Mouse (Mus musculus) forebrain, embryonic 13.5 days (tissue): Measurements from ENCODE around the gene Smim5. TPM values are rescaled to one million over a fixed set of nuclear protein-coding genes. Genes with fewer than 3 reads are reported as not detected.

Experiments used
- ATAC-seq: fragments of 200-750 bp; cut with Nextera tagmentation; 2 replicates; pipeline ENCODE4 v1.8.0; 2017
- H3K27ac ChIP-seq: fragments of 300-500 bp; sonication (generic); 2 replicates; pipeline ENCODE4 v1.5.1; 2015; ENCODE audit warnings: inconsistent platforms, mild to moderate bottlenecking, moderate library complexity
- H3K27me3 ChIP-seq: fragments of 300-500 bp; sonication (generic); 2 replicates; pipeline ENCODE4 v1.6.1; 2015; ENCODE audit warnings: mild to moderate bottlenecking, inconsistent platforms
- H3K36me3 ChIP-seq: fragments of 300-500 bp; sonication (generic); 2 replicates; pipeline ENCODE4 v1.6.1; 2015; ENCODE audit warnings: mild to moderate bottlenecking, inconsistent platforms; ENCODE audit not compliant: poor library complexity, severe bottlenecking
- H3K4me1 ChIP-seq: fragments of 300-500 bp; sonication (generic); 2 replicates; pipeline ENCODE4 v1.6.1; 2015; ENCODE audit warnings: inconsistent platforms
- H3K4me2 ChIP-seq: fragments of 300-500 bp; sonication (generic); 2 replicates; pipeline ENCODE4 v1.6.1; 2015; ENCODE audit warnings: inconsistent platforms, mild to moderate bottlenecking, moderate library complexity
- H3K4me3 ChIP-seq: fragments of 300-500 bp; sonication (generic); 2 replicates; pipeline ENCODE4 v1.5.1; 2015; ENCODE audit warnings: mild to moderate bottlenecking, inconsistent platforms
- H3K9ac ChIP-seq: fragments of 300-500 bp; sonication (generic); 2 replicates; pipeline ENCODE4 v1.6.1; 2015; ENCODE audit warnings: mild to moderate bottlenecking, inconsistent platforms
- H3K9me3 ChIP-seq: fragments of 300-500 bp; sonication (generic); replicated peaks from 2 replicates; pipeline ENCODE4 v1.6.1; 2016; ENCODE audit warnings: inconsistent platforms
- WGBS: fragments of 180-500 bp; shearing (Covaris S2); methylation state at CpG from one replicate; pipeline ENCODE4 v1.1.7; 2015; 5-methylcytosine and 5-hydroxymethylcytosine counted together
- polyA plus RNA-seq: library from polyadenylated mRNA; unstranded; fragments of >200 nt; fragmentation: Nextera tagmentation; extraction: Ambion mirVana; gene quantifications from 2 replicates; pipeline ENCODE4 v1.2.1, GENCODE M21; 2015

The Smim5 gene
- polyA plus RNA-seq, 1 experiment from 2014 or later, result 1.4 TPM

DNA sequence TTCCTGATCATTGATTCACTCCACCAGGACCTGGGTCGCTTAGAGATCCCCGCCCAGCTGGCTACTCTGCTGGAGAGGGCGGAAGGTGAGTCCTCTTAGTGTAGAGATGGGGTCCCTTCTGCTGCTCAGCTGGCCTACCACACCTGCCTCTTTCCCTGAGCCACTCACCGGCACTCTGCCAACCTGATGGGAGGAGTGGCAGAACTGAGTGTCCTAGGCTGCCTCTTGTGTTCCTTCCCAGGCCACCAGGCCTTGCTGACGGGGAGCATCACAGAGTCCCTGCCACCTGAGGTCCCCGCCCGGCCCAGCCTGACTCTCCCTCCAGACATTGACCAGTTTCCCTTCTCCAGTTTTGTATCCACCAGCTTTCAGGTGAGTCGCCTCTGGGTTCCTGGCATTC is 21.7 kb upstream of the Smim5 start:
- no peaks in the 10 kb centered on the region for H3K36me3 ChIP-seq
- no peak overlapping the region for H3K4me2 ChIP-seq
- H3K4me3 ChIP-seq, result no peak overlapping the region
- no peak for ATAC-seq
- no peak overlapping the region for H3K27ac ChIP-seq
- 81% methylated on average over 8 of the region's 8 CpGs for WGBS
- H3K9me3 ChIP-seq, result no peaks in the 10 kb centered on the region
- H3K9ac ChIP-seq, result no peak overlapping the region
- peaks cover 5% of the 10 kb centered on the region; the same call in 1 of the 2 replicates for H3K27me3 ChIP-seq
- no peaks in the 10 kb centered on the region for H3K4me1 ChIP-seq

GRCm38 (mm10) chr11:115881002-115881401 is 18.8 kb upstream of the Smim5 start:
- Histone ChIP-seq H3K27ac (no peak overlapping the region), H3K9ac (no peak overlapping the region), H3K9me3 (no peaks in the 10 kb centered on the region), H3K4me3 (no peak overlapping the region), H3K36me3 (no peaks in the 10 kb centered on the region), H3K4me2 (no peak overlapping the region), H3K4me1 (no peaks in the 10 kb centered on the region), H3K27me3 (peaks cover 14% of the 10 kb centered on the region; the same call in 1 of the 2 replicates)
- WGBS, result 25% methylated on average over 5 of the region's 5 CpGs
- ATAC-seq, result no peak

- no peak for ATAC-seq
- Histone ChIP-seq H3K27ac (no peak overlapping the region), H3K9me3 (no peaks in the 10 kb centered on the region), H3K4me1 (no peaks in the 10 kb centered on the region), H3K36me3 (no peaks in the 10 kb centered on the region), H3K4me2 (no peak overlapping the region), H3K27me3 (peaks cover 14% of the 10 kb centered on the region; the same call in 1 of the 2 replicates), H3K9ac (no peak overlapping the region), H3K4me3 (no peak overlapping the region)
- WGBS, result 39% methylated on average over 17 of the region's 17 CpGs
Observed at GRCm38 (mm10) chr11:115883251-115883650, 16.5 kb upstream of the Smim5 start.

- no peaks in the 10 kb centered on the region for H3K9me3 ChIP-seq
- H3K9ac ChIP-seq, result no peak overlapping the region
- H3K27me3 ChIP-seq, result peaks cover 14% of the 10 kb centered on the region; the same call in 1 of the 2 replicates
- no peak for ATAC-seq
- WGBS, result 93% methylated on average over 3 of the region's 3 CpGs
- no peak overlapping the region for H3K27ac ChIP-seq
- H3K4me2 ChIP-seq, result no peak overlapping the region
- H3K36me3 ChIP-seq, result no peaks in the 10 kb centered on the region
- no peaks in the 10 kb centered on the region for H3K4me1 ChIP-seq
- H3K4me3 ChIP-seq, result no peak overlapping the region
Observed at GRCm38 (mm10) chr11:115884361-115884760, 15.4 kb upstream of the Smim5 start.

- WGBS, result 83% methylated on average over 11 of the region's 11 CpGs
- Histone ChIP-seq H3K9ac (no peak overlapping the region), H3K4me3 (no peak overlapping the region), H3K36me3 (no peaks in the 10 kb centered on the region), H3K9me3 (no peaks in the 10 kb centered on the region), H3K4me2 (no peak overlapping the region), H3K27ac (no peak overlapping the region), H3K27me3 (peaks cover 14% of the 10 kb centered on the region; the same call in 1 of the 2 replicates), H3K4me1 (no peaks in the 10 kb centered on the region)
- no peak for ATAC-seq
Observed at GRCm38 (mm10) chr11:115885281-115885680, 14.5 kb upstream of the Smim5 start.

DNA sequence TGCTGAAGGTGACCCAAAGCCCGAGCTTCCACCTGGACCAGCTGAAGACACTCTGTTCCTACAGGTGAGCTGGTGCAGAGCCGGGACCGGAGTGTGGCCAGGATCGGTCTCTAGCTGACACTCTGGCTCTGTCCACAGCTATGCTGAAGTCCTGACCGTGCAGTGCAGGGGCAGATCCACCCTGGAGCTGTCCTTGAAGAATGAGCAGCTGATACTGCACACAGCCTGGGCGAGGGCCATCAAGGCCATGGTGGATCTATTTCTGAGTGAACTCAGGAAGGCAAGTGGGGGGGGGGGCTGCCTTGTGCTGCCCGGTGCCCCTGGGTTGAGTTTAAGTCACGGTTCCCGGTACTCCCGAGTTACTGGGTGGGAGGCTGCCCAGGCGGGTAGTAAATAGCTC is 13.3 kb upstream of the Smim5 start:
- Histone ChIP-seq H3K4me2 (no peak overlapping the region), H3K4me3 (no peak overlapping the region), H3K27me3 (peaks cover 14% of the 10 kb centered on the region; the same call in 1 of the 2 replicates), H3K9me3 (no peaks in the 10 kb centered on the region), H3K36me3 (no peaks in the 10 kb centered on the region), H3K4me1 (no peaks in the 10 kb centered on the region), H3K27ac (no peak overlapping the region), H3K9ac (no peak overlapping the region)
- WGBS, result 91% methylated on average over 11 of the region's 11 CpGs
- no peak for ATAC-seq

DNA sequence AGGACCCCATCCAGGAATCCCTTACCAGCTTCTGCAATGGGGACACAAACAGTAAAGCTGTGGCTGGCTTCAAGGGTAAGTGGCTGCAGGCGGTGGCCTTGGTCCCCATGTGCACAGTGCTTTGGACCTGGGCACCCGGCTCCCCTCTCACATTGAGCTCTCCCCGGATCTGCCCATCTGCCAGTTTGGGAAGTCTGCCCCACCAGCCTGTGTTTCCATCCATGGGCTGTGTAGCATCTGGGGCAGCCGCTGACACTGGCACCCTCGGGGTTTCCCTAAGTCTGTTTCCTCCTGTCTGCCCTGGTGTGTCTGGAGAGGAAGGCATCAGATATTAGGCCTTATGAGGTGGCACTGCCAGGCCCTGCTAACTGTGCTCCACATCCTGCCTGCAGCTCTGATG is 11.7 kb upstream of the Smim5 start:
- H3K27me3 ChIP-seq, result peaks cover 10% of the 10 kb centered on the region; the same call in 1 of the 2 replicates
- H3K36me3 ChIP-seq, result peaks cover 5% of the 10 kb centered on the region; the same call in 1 of the 2 replicates
- H3K4me2 ChIP-seq, result no peak overlapping the region
- H3K9ac ChIP-seq, result no peak overlapping the region
- no peaks in the 10 kb centered on the region for H3K4me1 ChIP-seq
- H3K9me3 ChIP-seq, result no peaks in the 10 kb centered on the region
- ATAC-seq, result no peak
- H3K4me3 ChIP-seq, result no peak overlapping the region
- H3K27ac ChIP-seq, result no peak overlapping the region
- 89% methylated on average over 5 of the region's 5 CpGs for WGBS

GRCm38 (mm10) chr11:115889159-115889558 is 10.6 kb upstream of the Smim5 start:
- WGBS, result 85% methylated on average over 6 of the region's 6 CpGs
- no peak for ATAC-seq
- H3K27ac ChIP-seq, result no peak overlapping the region

GRCm38 (mm10) chr11:115892213-115892612 is 7.6 kb upstream of the Smim5 start:
- Histone ChIP-seq H3K27ac (no peak overlapping the region), H3K27me3 (no peaks in the 10 kb centered on the region), H3K4me2 (no peak overlapping the region), H3K4me3 (no peak overlapping the region), H3K9ac (no peak overlapping the region), H3K9me3 (no peaks in the 10 kb centered on the region), H3K4me1 (no peaks in the 10 kb centered on the region), H3K36me3 (peaks cover 46% of the 10 kb centered on the region)
- no peak for ATAC-seq
- 59% methylated on average over 6 of the region's 6 CpGs for WGBS

More at GRCm38 (mm10) chr11:115889159-115889558, 10.6 kb upstream of the Smim5 start:
- Histone ChIP-seq H3K9me3 (no peaks in the 10 kb centered on the region), H3K4me2 (no peak overlapping the region), H3K36me3 (peaks cover 17% of the 10 kb centered on the region), H3K4me1 (no peaks in the 10 kb centered on the region), H3K4me3 (no peak overlapping the region), H3K27me3 (0 out of 2 replicates have a peak, but pooled peaks cover 2% of the 10 kb centered on the region), H3K9ac (no peak overlapping the region)

DNA sequence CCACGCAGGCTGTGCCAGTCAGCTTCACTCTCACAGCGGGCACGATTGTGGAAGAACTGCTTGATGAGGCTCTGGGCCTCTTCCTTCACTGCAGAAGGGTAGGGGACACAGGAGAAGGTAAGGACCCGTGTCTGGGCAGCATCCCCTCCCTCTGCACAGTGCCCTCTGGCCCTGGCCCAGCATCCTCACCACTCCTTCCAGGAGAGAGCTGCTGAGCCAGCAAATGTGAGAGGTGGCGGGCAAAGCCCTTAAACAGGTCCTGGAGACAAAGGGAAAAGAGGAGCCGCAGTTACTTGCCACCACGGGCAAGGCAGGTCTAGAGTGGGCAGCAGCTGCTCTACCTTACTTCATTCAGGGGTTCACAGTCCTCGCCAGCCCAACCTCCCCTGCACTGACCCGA is 6.7 kb upstream of the Smim5 start:
- no peak overlapping the region for H3K4me3 ChIP-seq
- no peak for ATAC-seq
- no peak overlapping the region for H3K4me2 ChIP-seq
- no peak overlapping the region for H3K9ac ChIP-seq
- WGBS, result 90% methylated on average over 9 of the region's 9 CpGs
- no peaks in the 10 kb centered on the region for H3K27me3 ChIP-seq
- H3K27ac ChIP-seq, result no peak overlapping the region
- no peaks in the 10 kb centered on the region for H3K9me3 ChIP-seq
- no peaks in the 10 kb centered on the region for H3K4me1 ChIP-seq
- H3K36me3 ChIP-seq, result peaks cover 53% of the 10 kb centered on the region

DNA sequence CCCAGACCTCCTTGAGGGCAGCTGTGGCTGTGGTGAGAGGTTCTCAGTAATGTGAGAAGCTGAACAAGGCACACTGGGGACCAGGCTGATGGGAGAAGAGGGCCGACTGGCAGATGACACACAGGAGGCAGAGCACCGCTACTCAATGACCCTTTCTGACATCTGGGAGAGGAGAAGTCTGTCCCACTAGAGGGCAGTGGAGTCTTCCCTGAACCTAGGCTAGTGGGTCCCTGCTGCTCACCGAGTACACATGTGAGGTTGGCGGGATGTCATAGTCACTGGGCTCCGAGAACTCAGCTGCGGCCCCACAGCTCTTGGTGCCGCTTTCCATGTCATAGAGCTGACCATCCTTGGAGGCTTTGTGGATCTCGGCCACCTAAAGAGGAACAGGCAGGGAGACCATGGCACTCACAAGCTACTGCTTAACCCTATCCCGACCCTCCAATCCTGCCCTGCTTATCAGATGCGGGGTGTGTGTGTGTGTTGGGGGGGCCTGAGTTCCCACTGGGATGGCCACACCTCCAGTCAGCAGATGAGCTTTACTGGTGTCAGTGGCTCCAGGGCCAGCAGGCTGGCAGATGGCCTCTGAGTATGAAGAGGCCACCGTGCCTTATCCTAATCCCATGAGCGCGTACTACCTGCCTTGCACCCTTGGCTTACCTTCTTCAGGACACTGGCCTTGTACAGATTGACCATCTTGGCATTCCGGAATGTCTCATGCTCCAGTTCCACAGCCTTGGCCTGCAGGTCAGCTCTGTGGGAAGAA is 4.8 kb upstream of the Smim5 start:
- WGBS, result 76% methylated on average over 14 of the region's 14 CpGs
- Histone ChIP-seq H3K4me3 (no peak overlapping the region), H3K9me3 (no peaks in the 10 kb centered on the region), H3K36me3 (peaks cover 53% of the 10 kb centered on the region), H3K4me1 (peaks cover 5% of the 10 kb centered on the region; the same call in 1 of the 2 replicates), H3K27ac (no peak overlapping the region), H3K9ac (no peak overlapping the region), H3K27me3 (no peaks in the 10 kb centered on the region), H3K4me2 (no peak overlapping the region)
- ATAC-seq, result no peak

DNA sequence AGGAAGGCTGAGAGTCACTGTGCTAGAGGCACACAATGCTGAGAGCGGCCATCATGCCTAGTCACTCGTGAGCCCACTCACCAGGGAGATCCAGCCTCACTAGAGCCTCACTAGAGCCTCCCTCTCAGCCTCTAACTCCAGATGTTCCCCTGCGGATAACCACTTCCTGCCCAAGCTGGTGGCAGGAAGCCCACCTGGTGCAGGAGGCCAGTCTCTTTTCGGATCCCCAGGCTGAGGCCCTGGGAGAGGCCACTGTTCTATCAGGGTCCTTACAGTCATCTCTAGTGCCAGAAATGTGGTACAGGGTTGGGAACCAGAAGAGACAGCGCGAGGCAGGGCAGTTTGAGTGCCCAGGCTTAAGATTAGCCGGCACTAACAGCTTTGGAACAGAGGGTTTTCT is 1.3 kb upstream of the Smim5 start:
- no peak overlapping the region for H3K4me2 ChIP-seq
- peaks cover 12% of the 10 kb centered on the region; the same call in 1 of the 2 replicates for H3K4me1 ChIP-seq
- no peak overlapping the region for H3K27ac ChIP-seq
- WGBS, result 88% methylated on average over 7 of the region's 7 CpGs
- H3K9me3 ChIP-seq, result no peaks in the 10 kb centered on the region
- H3K4me3 ChIP-seq, result no peak overlapping the region
- no peak for ATAC-seq
- H3K9ac ChIP-seq, result 0 out of 2 replicates have a peak overlapping the region, but pooled peaks have one; percentile 12
- peaks cover 44% of the 10 kb centered on the region for H3K36me3 ChIP-seq
- H3K27me3 ChIP-seq, result no peaks in the 10 kb centered on the region
